Mouse (Mus musculus) cerebellum, adult 2 months (tissue): ENCODE data around the gene Olfr221.

Experiments used
- CTCF ChIP-seq: fragments of 200-500 bp; IDR thresholded peaks from 2 replicates; pipeline ENCODE4 v1.5.1; 2011; ENCODE audit warnings: low read depth, mild to moderate bottlenecking, control low read depth, low read length, moderate library complexity, borderline replicate concordance; ENCODE audit not compliant: insufficient read depth
- POLR2A ChIP-seq: fragments of 200-500 bp; IDR thresholded peaks from 2 replicates; pipeline ENCODE4 v1.6.1; 2011; ENCODE audit warnings: low read length, control low read depth, borderline replicate concordance; ENCODE audit not compliant: insufficient read depth

DNA sequence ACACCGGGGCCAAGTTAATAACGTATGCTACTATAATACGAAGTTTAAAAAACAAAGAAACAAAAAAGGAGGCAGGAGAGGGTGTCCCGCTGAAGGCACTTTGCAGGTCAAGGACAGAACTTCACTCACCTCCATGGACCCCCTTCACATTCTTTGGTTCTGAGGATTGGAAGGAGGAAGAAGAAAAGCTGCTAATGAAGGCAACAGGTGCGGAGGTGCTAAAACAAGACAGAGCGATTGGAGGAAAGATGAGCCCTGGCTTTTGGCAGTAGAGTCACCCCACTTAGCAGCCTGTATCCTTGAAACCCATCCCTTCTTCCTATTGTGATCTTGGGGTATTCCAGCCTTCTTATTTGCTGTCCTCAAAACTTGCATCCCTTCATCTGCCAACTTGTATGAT is 32.4 kb downstream of the Olfr221 start:
- TF ChIP-seq POLR2A (no peak), CTCF (no peak)
